Mouse (Mus musculus) midbrain, embryonic 13.5 days (tissue): ENCODE measurements at regions not wholly inside any gene's neighbourhood (a gene's known extent, or its start where the extent isn't known, plus 50 kb on each side); places are given as distances from the start of the nearest gene placed in this dataset.
"Not testable (repeated sequence)": the region's sequence is repeated elsewhere in the genome, so short reads cannot be mapped to it uniquely, and the experiment has no call there.

ENCODE experiments used
- ATAC-seq: fragments of 200-750 bp; cut with Nextera tagmentation; 2 replicates; pipeline ENCODE4 v1.8.0; 2017; ENCODE audit warnings: mild to moderate bottlenecking, moderate TSS enrichment, moderate library complexity
- H3K27ac ChIP-seq: fragments of 300-500 bp; sonication (generic); 2 replicates; pipeline ENCODE4 v1.5.1; 2015; ENCODE audit warnings: inconsistent platforms, mild to moderate bottlenecking, moderate library complexity
- H3K27me3 ChIP-seq: fragments of 300-500 bp; sonication (generic); 2 replicates; pipeline ENCODE4 v1.6.1; 2015; ENCODE audit warnings: mild to moderate bottlenecking, inconsistent platforms
- H3K36me3 ChIP-seq: fragments of 300-500 bp; sonication (generic); 2 replicates; pipeline ENCODE4 v1.6.1; 2015; ENCODE audit warnings: mild to moderate bottlenecking, inconsistent platforms
- H3K4me1 ChIP-seq: fragments of 300-500 bp; sonication (generic); replicated peaks from 2 replicates; pipeline ENCODE4 v1.6.1; 2015; ENCODE audit warnings: inconsistent platforms
- H3K4me2 ChIP-seq: fragments of 300-500 bp; sonication (generic); replicated peaks from 2 replicates; pipeline ENCODE4 v1.6.1; 2015; ENCODE audit warnings: moderate library complexity, mild to moderate bottlenecking, inconsistent platforms
- H3K4me3 ChIP-seq: fragments of 300-500 bp; sonication (generic); replicated peaks from 2 replicates; pipeline ENCODE4 v1.5.1; 2015; ENCODE audit warnings: mild to moderate bottlenecking, inconsistent platforms
- H3K9ac ChIP-seq: fragments of 300-500 bp; sonication (generic); replicated peaks from 2 replicates; pipeline ENCODE4 v1.6.1; 2015; ENCODE audit warnings: mild to moderate bottlenecking, inconsistent platforms
- H3K9me3 ChIP-seq: fragments of 300-500 bp; sonication (generic); 2 replicates; pipeline ENCODE4 v1.6.1; 2016; ENCODE audit warnings: mild to moderate bottlenecking, inconsistent platforms
- WGBS: fragments of 180-500 bp; shearing (Covaris S2); methylation state at CpG from one replicate; pipeline ENCODE4 v1.1.7; 2015; 5-methylcytosine and 5-hydroxymethylcytosine counted together

GRCm38 (mm10) chr7:82101314-82101713, 72.3 kb upstream of the Sh3gl3 start:
- Histone ChIP-seq H3K27me3 (no peaks in the 10 kb centered on the region), H3K4me2 (no peak overlapping the region), H3K9me3 (no peaks in the 10 kb centered on the region), H3K27ac (no peak overlapping the region), H3K4me3 (no peak overlapping the region), H3K4me1 (no peaks in the 10 kb centered on the region), H3K36me3 (no peaks in the 10 kb centered on the region), H3K9ac (no peak overlapping the region)
- no peak for ATAC-seq
- 96% methylated on average over 2 of the region's 2 CpGs for WGBS

- Histone ChIP-seq H3K4me3 (no peak overlapping the region), H3K27me3 (no peaks in the 10 kb centered on the region), H3K9ac (no peak overlapping the region), H3K27ac (no peak overlapping the region), H3K4me2 (no peak overlapping the region), H3K9me3 (no peaks in the 10 kb centered on the region), H3K4me1 (no peaks in the 10 kb centered on the region), H3K36me3 (no peaks in the 10 kb centered on the region)
- ATAC-seq, result no peak
- WGBS, result 87% methylated on average over 5 of the region's 5 CpGs
These were observed 68.0 kb upstream of the Sh3gl3 start for GRCm38 (mm10) chr7:82105631-82106030.

- not testable (repeated sequence) for H3K27me3 ChIP-seq, H3K4me3 ChIP-seq, H3K9ac ChIP-seq, H3K27ac ChIP-seq, H3K36me3 ChIP-seq, H3K4me1 ChIP-seq, H3K9me3 ChIP-seq, ATAC-seq, H3K4me2 ChIP-seq
These were observed 64.5 kb upstream of the Sh3gl3 start for GRCm38 (mm10) chr7:82109141-82109540.

- H3K27me3 ChIP-seq, result no peaks in the 10 kb centered on the region
- H3K9me3 ChIP-seq, result no peaks in the 10 kb centered on the region
- H3K27ac ChIP-seq, result no peak overlapping the region
- no peaks in the 10 kb centered on the region for H3K4me1 ChIP-seq
- no peak overlapping the region for H3K4me2 ChIP-seq
- no peaks in the 10 kb centered on the region for H3K36me3 ChIP-seq
- ATAC-seq, result no peak
- H3K4me3 ChIP-seq, result no peak overlapping the region
- H3K9ac ChIP-seq, result no peak overlapping the region
- 79% methylated on average over 5 of the region's 5 CpGs for WGBS
These were observed 64.1 kb upstream of the Sh3gl3 start for GRCm38 (mm10) chr7:82109550-82109949.

GRCm38 (mm10) chr7:82109977-82110376, 63.7 kb upstream of the Sh3gl3 start:
- Histone ChIP-seq H3K9me3 (no peaks in the 10 kb centered on the region), H3K9ac (no peak overlapping the region), H3K4me1 (no peaks in the 10 kb centered on the region), H3K27me3 (no peaks in the 10 kb centered on the region), H3K27ac (no peak overlapping the region), H3K4me2 (no peak overlapping the region), H3K4me3 (no peak overlapping the region), H3K36me3 (no peaks in the 10 kb centered on the region)
- WGBS, result 86% methylated on average over 8 of the region's 8 CpGs
- no peak for ATAC-seq

GRCm38 (mm10) chr7:82112046-82112445, 61.6 kb upstream of the Sh3gl3 start:
- no peaks in the 10 kb centered on the region for H3K9me3 ChIP-seq
- no peak overlapping the region for H3K4me3 ChIP-seq
- no peak overlapping the region for H3K9ac ChIP-seq
- H3K27ac ChIP-seq, result no peak overlapping the region
- no peaks in the 10 kb centered on the region for H3K36me3 ChIP-seq
- 70% methylated on average over 6 of the region's 6 CpGs for WGBS
- no peak for ATAC-seq
- H3K4me1 ChIP-seq, result no peaks in the 10 kb centered on the region
- no peaks in the 10 kb centered on the region for H3K27me3 ChIP-seq
- no peak overlapping the region for H3K4me2 ChIP-seq

GRCm38 (mm10) chr7:82115646-82116045, 58.0 kb upstream of the Sh3gl3 start:
- no peak for ATAC-seq
- Histone ChIP-seq H3K4me1 (no peaks in the 10 kb centered on the region), H3K27ac (no peak overlapping the region), H3K4me3 (no peak overlapping the region), H3K9ac (no peak overlapping the region), H3K36me3 (no peaks in the 10 kb centered on the region), H3K27me3 (no peaks in the 10 kb centered on the region), H3K4me2 (no peak overlapping the region), H3K9me3 (no peaks in the 10 kb centered on the region)
- 92% methylated on average over 6 of the region's 6 CpGs for WGBS

- Histone ChIP-seq H3K9ac (no peak overlapping the region), H3K4me2 (no peak overlapping the region), H3K4me1 (no peaks in the 10 kb centered on the region), H3K36me3 (no peaks in the 10 kb centered on the region), H3K27ac (no peak overlapping the region), H3K9me3 (no peaks in the 10 kb centered on the region), H3K27me3 (no peaks in the 10 kb centered on the region), H3K4me3 (no peak overlapping the region)
- ATAC-seq, result peak; percentile 84
- 11% methylated on average over 2 of the region's 2 CpGs for WGBS
These were observed 54.4 kb upstream of the Sh3gl3 start for GRCm38 (mm10) chr7:82119266-82119665.

GRCm38 (mm10) chr7:82119866-82120265, 53.8 kb upstream of the Sh3gl3 start:
- 48% methylated on average over 9 of the region's 9 CpGs for WGBS
- H3K27ac ChIP-seq, result no peak overlapping the region
- H3K27me3 ChIP-seq, result no peaks in the 10 kb centered on the region
- H3K9ac ChIP-seq, result no peak overlapping the region
- H3K9me3 ChIP-seq, result no peaks in the 10 kb centered on the region
- ATAC-seq, result no peak
- H3K36me3 ChIP-seq, result no peaks in the 10 kb centered on the region
- H3K4me2 ChIP-seq, result no peak overlapping the region
- no peaks in the 10 kb centered on the region for H3K4me1 ChIP-seq
- no peak overlapping the region for H3K4me3 ChIP-seq

GRCm38 (mm10) chr7:82121746-82122145, 51.9 kb upstream of the Sh3gl3 start:
- Histone ChIP-seq H3K4me1 (no peaks in the 10 kb centered on the region), H3K4me3 (no peak overlapping the region), H3K9me3 (no peaks in the 10 kb centered on the region), H3K9ac (no peak overlapping the region), H3K27me3 (no peaks in the 10 kb centered on the region), H3K4me2 (no peak overlapping the region), H3K36me3 (no peaks in the 10 kb centered on the region), H3K27ac (no peak overlapping the region)
- WGBS, result 2% methylated on average over 1 of the region's 1 CpGs
- 0 out of 2 replicates have a peak, but pooled peaks have one; percentile 9 for ATAC-seq
